Mouse (Mus musculus): ENCODE measurements around the gene Dido1. TPM values are rescaled to one million over a fixed set of nuclear protein-coding genes. Genes with fewer than 3 reads are reported as not detected.

Gene Dido1
- polyA plus RNA-seq, 1 experiment, result 26.6 TPM

GRCm38 (mm10) chr2:180709023-180709922, 526 bp downstream of the Dido1 start:
- Histone ChIP-seq H3K36me3 (ENCODE audit: control insufficient read depth, insufficient read depth, low read length) (no peaks in the 10 kb centered on the region; the same call in 1 of the 2 replicates), H3K4me1 (ENCODE audit: control insufficient read depth, insufficient read depth, low read length) (peaks cover 5% of the 10 kb centered on the region), H3K4me3 (ENCODE audit: control insufficient read depth, low read depth, low read length) (peak overlapping the region; percentile 98), H3K27ac (ENCODE audit: control insufficient read depth, insufficient read depth, low read depth, low read length) (peak overlapping the region; percentile 94), H3K27me3 (ENCODE audit: control insufficient read depth, insufficient read depth, low read length) (no peaks in the 10 kb centered on the region)
- TF ChIP-seq CTCF (IDR thresholded peaks at IDR 0.05; ENCODE audit: control insufficient read depth, insufficient read depth, insufficient replicate concordance, low read depth, low read length) (no peak), POLR2A (IDR thresholded peaks at IDR 0.05; ENCODE audit: control insufficient read depth, low read depth, low read length) (no peak)

- no peak for TF ChIP-seq POLR2A (IDR thresholded peaks at IDR 0.05; ENCODE audit: control insufficient read depth, low read depth, low read length)
- no peak for TF ChIP-seq CTCF (IDR thresholded peaks at IDR 0.05; ENCODE audit: control insufficient read depth, insufficient read depth, insufficient replicate concordance, low read depth, low read length)
- Histone ChIP-seq H3K27me3 (ENCODE audit: control insufficient read depth, insufficient read depth, low read length) (no peaks in the 10 kb centered on the region), H3K27ac (ENCODE audit: control insufficient read depth, insufficient read depth, low read depth, low read length) (no peak overlapping the region), H3K4me1 (ENCODE audit: control insufficient read depth, insufficient read depth, low read length) (peaks cover 6% of the 10 kb centered on the region), H3K36me3 (ENCODE audit: control insufficient read depth, insufficient read depth, low read length) (no peaks in the 10 kb centered on the region), H3K4me3 (ENCODE audit: control insufficient read depth, low read depth, low read length) (no peak overlapping the region)
Measured at GRCm38 (mm10) chr2:180705975-180706374, 3.8 kb downstream of the Dido1 start.

- Histone ChIP-seq H3K4me3 (ENCODE audit: control insufficient read depth, low read depth, low read length) (no peak overlapping the region), H3K27ac (ENCODE audit: control insufficient read depth, insufficient read depth, low read depth, low read length) (no peak overlapping the region), H3K27me3 (ENCODE audit: control insufficient read depth, insufficient read depth, low read length) (no peaks in the 10 kb centered on the region), H3K36me3 (ENCODE audit: control insufficient read depth, insufficient read depth, low read length) (no peaks in the 10 kb centered on the region), H3K4me1 (ENCODE audit: control insufficient read depth, insufficient read depth, low read length) (peaks cover 5% of the 10 kb centered on the region)
- TF ChIP-seq POLR2A (IDR thresholded peaks at IDR 0.05; ENCODE audit: control insufficient read depth, low read depth, low read length) (no peak), CTCF (IDR thresholded peaks at IDR 0.05; ENCODE audit: control insufficient read depth, insufficient read depth, insufficient replicate concordance, low read depth, low read length) (no peak)
Measured at GRCm38 (mm10) chr2:180705066-180705465, 4.7 kb downstream of the Dido1 start.

- H3K4me1 ChIP-seq (ENCODE audit: control insufficient read depth, insufficient read depth, low read length), result peaks cover 5% of the 10 kb centered on the region
- H3K4me3 ChIP-seq (ENCODE audit: control insufficient read depth, low read depth, low read length), result no peak overlapping the region
- no peak overlapping the region for H3K27ac ChIP-seq (ENCODE audit: control insufficient read depth, insufficient read depth, low read depth, low read length)
- H3K27me3 ChIP-seq (ENCODE audit: control insufficient read depth, insufficient read depth, low read length), result no peaks in the 10 kb centered on the region
- no peaks in the 10 kb centered on the region for H3K36me3 ChIP-seq (ENCODE audit: control insufficient read depth, insufficient read depth, low read length)
- no peak for TF ChIP-seq CTCF (IDR thresholded peaks at IDR 0.05; ENCODE audit: control insufficient read depth, insufficient read depth, insufficient replicate concordance, low read depth, low read length)
Measured at GRCm38 (mm10) chr2:180704591-180704990, 5.2 kb downstream of the Dido1 start.

DNA sequence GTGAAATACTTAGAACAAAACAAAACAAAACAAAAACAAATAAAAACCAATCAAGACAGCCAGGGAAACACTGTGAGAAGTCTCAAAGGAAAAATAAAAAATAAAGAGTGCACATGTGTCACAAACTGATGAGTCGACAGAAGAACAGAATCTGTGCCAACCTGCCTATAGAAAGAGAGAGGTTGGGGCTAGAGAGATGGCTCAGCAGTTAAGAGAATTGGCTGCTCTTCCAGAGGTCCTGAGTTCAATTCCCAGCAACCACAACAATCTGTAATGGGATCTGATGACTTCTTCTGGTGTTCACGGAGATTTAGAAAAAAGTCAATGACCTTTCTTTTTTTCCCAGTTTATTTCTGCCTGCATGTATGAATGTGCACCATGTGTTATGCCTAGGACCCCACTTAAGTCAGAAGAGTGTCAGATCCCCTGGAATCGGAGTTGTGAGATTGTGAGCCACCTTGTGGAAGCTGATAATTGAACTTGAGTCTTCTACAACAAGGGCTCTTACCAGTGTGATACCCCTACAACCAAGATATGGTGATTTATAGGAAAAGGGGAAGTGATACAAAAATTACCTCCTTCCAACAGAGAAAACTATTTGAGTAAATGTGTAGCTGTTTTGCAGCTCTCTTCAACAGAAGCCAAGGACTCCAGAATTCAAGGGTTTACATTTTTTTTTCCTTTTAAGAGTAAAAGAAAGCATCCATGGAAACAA, 6.0 kb downstream of the Dido1 start:
- no peak for TF ChIP-seq POLR2A (IDR thresholded peaks at IDR 0.05; ENCODE audit: control insufficient read depth, low read depth, low read length)
- TF ChIP-seq CTCF (IDR thresholded peaks at IDR 0.05; ENCODE audit: control insufficient read depth, insufficient read depth, insufficient replicate concordance, low read depth, low read length), result no peak
- no peaks in the 10 kb centered on the region for H3K27me3 ChIP-seq (ENCODE audit: control insufficient read depth, insufficient read depth, low read length)
- H3K4me1 ChIP-seq (ENCODE audit: control insufficient read depth, insufficient read depth, low read length), result peaks cover 5% of the 10 kb centered on the region
- H3K27ac ChIP-seq (ENCODE audit: control insufficient read depth, insufficient read depth, low read depth, low read length), result no peak overlapping the region
- H3K36me3 ChIP-seq (ENCODE audit: control insufficient read depth, insufficient read depth, low read length), result no peaks in the 10 kb centered on the region
- no peak overlapping the region for H3K4me3 ChIP-seq (ENCODE audit: control insufficient read depth, low read depth, low read length)

GRCm38 (mm10) chr2:180703175-180703574, 6.6 kb downstream of the Dido1 start:
- Histone ChIP-seq H3K36me3 (ENCODE audit: control insufficient read depth, insufficient read depth, low read length) (no peaks in the 10 kb centered on the region), H3K4me1 (ENCODE audit: control insufficient read depth, insufficient read depth, low read length) (peaks cover 5% of the 10 kb centered on the region), H3K4me3 (ENCODE audit: control insufficient read depth, low read depth, low read length) (no peak overlapping the region), H3K27me3 (ENCODE audit: control insufficient read depth, insufficient read depth, low read length) (no peaks in the 10 kb centered on the region), H3K27ac (ENCODE audit: control insufficient read depth, insufficient read depth, low read depth, low read length) (no peak overlapping the region)
- TF ChIP-seq POLR2A (IDR thresholded peaks at IDR 0.05; ENCODE audit: control insufficient read depth, low read depth, low read length), result no peak
- TF ChIP-seq CTCF (IDR thresholded peaks at IDR 0.05; ENCODE audit: control insufficient read depth, insufficient read depth, insufficient replicate concordance, low read depth, low read length), result no peak

- Histone ChIP-seq H3K36me3 (ENCODE audit: control insufficient read depth, insufficient read depth, low read length) (no peaks in the 10 kb centered on the region), H3K4me3 (ENCODE audit: control insufficient read depth, low read depth, low read length) (peak overlapping the region; percentile 97), H3K27me3 (ENCODE audit: control insufficient read depth, insufficient read depth, low read length) (no peaks in the 10 kb centered on the region), H3K4me1 (ENCODE audit: control insufficient read depth, insufficient read depth, low read length) (peaks cover 5% of the 10 kb centered on the region), H3K27ac (ENCODE audit: control insufficient read depth, insufficient read depth, low read depth, low read length) (peak overlapping the region; percentile 97)
- TF ChIP-seq CTCF (IDR thresholded peaks at IDR 0.05; ENCODE audit: control insufficient read depth, insufficient read depth, insufficient replicate concordance, low read depth, low read length), result no peak
Measured at GRCm38 (mm10) chr2:180702701-180703149, 7.1 kb downstream of the Dido1 start.
